Mouse (Mus musculus) MEL (cell line): Measurements from ENCODE around the gene Rassf5.

ENCODE experiments used
- CTCF ChIP-seq, 3 experiments: IDR thresholded peaks in 2 of 3; conservative IDR thresholded peaks in 1 of 3; 2 replicates each; pipeline ENCODE4 v1.5.1; 2011 to 2012; ENCODE audit warnings: low read length in 3 of 3, low read depth in 2 of 3, mild to moderate bottlenecking in 2 of 3, improper control_type of control experiment in 1 of 3, inconsistent platforms in 1 of 3, mixed read lengths in 1 of 3, moderate library complexity in 1 of 3; ENCODE audit not compliant: control insufficient read depth in 1 of 3, insufficient read depth in 1 of 3, poor library complexity in 1 of 3, severe bottlenecking in 1 of 3
- E2F4 ChIP-seq: IDR thresholded peaks from 2 replicates; pipeline ENCODE4 v1.6.1; 2011; ENCODE audit warnings: low read depth, low read length, improper control_type of control experiment, borderline replicate concordance
- EP300 ChIP-seq, 2 experiments: IDR thresholded peaks; 2 replicates each; pipeline ENCODE4 v1.6.1; 2011; ENCODE audit warnings: improper control_type of control experiment in 2 of 2, low read length in 2 of 2, low read depth in 1 of 2, mild to moderate bottlenecking in 1 of 2
- ETS1 ChIP-seq: IDR thresholded peaks from 2 replicates; pipeline ENCODE4 v1.6.1; 2012; ENCODE audit warnings: low read depth, mild to moderate bottlenecking, inconsistent platforms, low read length, improper control_type of control experiment, moderate library complexity
- GABPA ChIP-seq: IDR thresholded peaks from 2 replicates; pipeline ENCODE4 v1.6.1; 2012; ENCODE audit warnings: low read depth, mild to moderate bottlenecking, inconsistent platforms, low read length, improper control_type of control experiment, moderate library complexity
- MAFK ChIP-seq: IDR thresholded peaks from 2 replicates; pipeline ENCODE4 v1.6.1; 2011; ENCODE audit warnings: low read depth, mild to moderate bottlenecking, low read length, improper control_type of control experiment, borderline replicate concordance
- MAX ChIP-seq: IDR thresholded peaks from 2 replicates; pipeline ENCODE4 v1.6.1; 2011; ENCODE audit warnings: low read length, improper control_type of control experiment
- MXI1 ChIP-seq: IDR thresholded peaks from 2 replicates; pipeline ENCODE4 v1.6.1; 2011; ENCODE audit warnings: mild to moderate bottlenecking, low read depth, low read length, improper control_type of control experiment
- POLR2A ChIP-seq, 2 experiments: IDR thresholded peaks; 2 replicates each; pipeline ENCODE4 v1.6.1; 2011 to 2012; ENCODE audit warnings: low read length in 2 of 2, mild to moderate bottlenecking in 2 of 2, control low read depth in 1 of 2, improper control_type of control experiment in 1 of 2, low read depth in 1 of 2, moderate library complexity in 1 of 2; ENCODE audit not compliant: control insufficient read depth in 1 of 2, insufficient read depth in 1 of 2, poor library complexity in 1 of 2
- POLR2AphosphoS2 ChIP-seq: IDR thresholded peaks from 2 replicates; pipeline ENCODE4 v1.6.1; 2011; ENCODE audit warnings: low read length, improper control_type of control experiment
- POLR2AphosphoS5 ChIP-seq: IDR thresholded peaks from 2 replicates; pipeline ENCODE4 v1.6.1; 2012; ENCODE audit warnings: low read depth, borderline replicate concordance, mild to moderate bottlenecking, inconsistent platforms, low read length, moderate library complexity, mixed read lengths

- TF ChIP-seq CTCF (IDR thresholded peaks at IDR 0.05 in 2 of 3, conservative IDR thresholded peaks at IDR 0.05 in 1 of 3; ENCODE audit: control insufficient read depth in 1 of 3, insufficient read depth in 1 of 3, low read depth in 2 of 3, low read length in 3 of 3, poor library complexity in 1 of 3, severe bottlenecking in 1 of 3) (no peak), POLR2A (IDR thresholded peaks at IDR 0.05; ENCODE audit: control insufficient read depth in 1 of 2, insufficient read depth in 1 of 2, low read depth in 1 of 2, low read length in 2 of 2, poor library complexity in 1 of 2) (no peak), MXI1 (no peak), E2F4 (no peak), MAX (no peak), ETS1 (no peak), EP300 (IDR thresholded peaks at IDR 0.05; ENCODE audit: low read depth in 1 of 2, low read length in 2 of 2) (no peak; a peak in 1 of 4 replicates), GABPA (no peak), POLR2AphosphoS2 (no peak), MAFK (no peak), POLR2AphosphoS5 (no peak)
These were observed 105.7 kb downstream of the Rassf5 start for GRCm38 (mm10) chr1:131139102-131140095.
